Mouse (Mus musculus) cerebellum, postnatal 14 days (tissue): ENCODE data around the gene Nip7.
"Not testable (repeated sequence)": the region's sequence is repeated elsewhere in the genome, so short reads cannot be mapped to it uniquely, and the experiment has no call there.

Experiments used
- DNase-seq, 2 experiments: peaks; one replicate each; pipeline ENCODE4 v3.0.0; 2021; ENCODE audit warnings: mixed read lengths in 2 of 2

The Nip7 gene

DNA sequence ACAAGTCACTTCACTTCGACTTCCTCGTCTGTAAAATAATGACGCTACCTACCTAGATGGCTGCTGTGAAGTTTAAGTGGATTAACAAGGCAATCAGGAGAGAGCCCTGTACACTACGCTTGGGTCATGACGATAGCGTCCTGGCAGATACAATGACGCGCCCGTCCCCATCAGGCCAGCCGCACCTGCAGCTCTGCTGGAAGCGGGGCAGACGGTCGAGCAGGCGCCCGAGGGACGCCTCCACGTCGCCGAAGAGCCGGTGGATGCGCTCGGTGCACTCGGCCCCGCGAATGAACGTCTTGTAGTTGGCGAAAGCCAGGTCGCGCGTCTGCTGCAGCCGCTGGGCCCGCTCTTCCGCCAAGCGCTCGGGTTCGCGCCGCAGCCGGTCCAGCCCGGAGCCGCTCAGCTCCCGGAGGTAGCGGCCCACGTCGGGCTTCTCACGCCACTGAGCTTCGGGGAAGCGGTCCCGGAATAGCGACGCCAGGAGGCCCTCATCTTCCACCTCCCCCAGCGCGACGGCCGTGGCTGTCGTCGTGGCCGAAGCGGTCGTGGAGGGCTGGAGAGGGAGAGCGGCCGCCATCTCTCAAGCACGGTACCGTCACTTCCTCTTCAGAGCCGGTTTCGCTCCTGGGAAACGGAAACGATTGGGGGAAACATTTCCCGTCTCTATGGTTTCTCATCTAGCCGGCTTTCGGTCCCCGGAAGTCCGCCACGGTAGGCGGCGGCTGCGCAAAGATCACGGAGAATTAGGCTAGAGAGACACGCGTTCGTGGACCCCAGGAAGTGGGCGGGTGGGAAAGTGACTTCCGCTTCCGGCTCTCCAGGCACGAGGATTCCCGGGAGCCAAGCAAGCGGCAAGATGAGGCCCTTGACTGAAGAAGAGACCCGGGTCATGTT lies at the start of gene Nip7, which contains the start of gene Cog8:
Gene Nip7 (plus strand): TSS at position 802 of the 897 bp plus-strand sequence.
Gene Cog8 (minus strand): TSS at position 614 of the 897 bp plus-strand sequence.
- peak; percentile 95 to 96 for DNase-seq

DNA sequence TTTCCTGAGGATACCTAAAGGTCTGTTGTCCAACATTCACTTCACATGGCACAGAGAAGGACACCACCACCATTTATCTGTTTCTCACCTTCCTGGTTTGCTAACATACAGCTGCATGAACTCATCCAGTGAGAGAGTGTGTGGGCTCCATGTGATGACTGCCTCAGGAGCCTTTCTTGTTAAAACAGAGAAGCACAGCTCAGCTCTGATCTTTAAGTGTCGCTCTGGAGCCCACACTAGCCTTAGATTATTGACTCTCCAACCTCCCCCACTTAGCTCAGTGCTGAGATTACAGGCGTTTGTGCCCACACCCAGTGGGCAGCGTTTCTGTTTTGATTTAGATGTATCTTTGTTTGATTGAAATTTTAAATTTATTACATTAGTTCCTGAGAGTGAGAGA lies 48.9 kb upstream of the Nip7 start:
- no peak for DNase-seq

DNA sequence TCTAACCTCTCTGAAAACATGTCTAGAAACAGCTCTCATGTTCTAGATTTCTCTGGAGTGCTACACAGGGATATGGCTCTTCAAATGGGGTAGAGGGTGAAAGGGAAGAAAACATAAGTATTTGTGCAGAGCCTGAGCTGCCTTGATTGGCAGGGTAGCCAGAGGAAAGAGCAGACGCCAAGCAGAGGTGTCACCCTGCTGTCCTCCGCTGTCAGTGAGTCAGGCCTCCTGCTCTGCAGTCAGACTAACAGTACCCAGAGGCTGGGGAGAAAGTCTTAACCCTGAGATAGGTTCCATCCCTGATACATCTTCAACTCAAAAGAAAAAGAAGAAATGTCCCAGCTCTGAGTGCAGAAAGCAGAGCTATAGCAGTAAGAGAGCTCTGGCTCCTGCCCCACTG lies 44.0 kb upstream of the Nip7 start:
- no peak for DNase-seq

DNA sequence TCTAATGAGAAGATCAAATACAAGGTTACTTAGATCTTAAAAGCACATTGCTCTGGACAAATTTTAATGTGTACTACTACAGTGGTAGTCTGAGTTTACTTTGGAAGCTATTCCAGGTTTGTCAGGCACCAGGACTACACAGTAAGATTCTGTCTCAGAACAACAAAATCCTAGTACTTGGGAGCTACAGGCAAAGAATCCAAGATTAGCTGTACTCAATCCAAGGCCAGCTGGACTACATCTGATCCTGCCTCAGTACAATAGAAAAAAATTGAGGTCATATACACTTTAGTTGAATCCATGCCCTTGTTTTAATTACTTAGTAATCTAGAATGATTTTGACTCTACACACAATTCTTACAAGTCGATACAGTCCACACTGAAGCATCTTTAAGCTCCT lies 41.8 kb upstream of the Nip7 start:
- DNase-seq, result no peak

DNA sequence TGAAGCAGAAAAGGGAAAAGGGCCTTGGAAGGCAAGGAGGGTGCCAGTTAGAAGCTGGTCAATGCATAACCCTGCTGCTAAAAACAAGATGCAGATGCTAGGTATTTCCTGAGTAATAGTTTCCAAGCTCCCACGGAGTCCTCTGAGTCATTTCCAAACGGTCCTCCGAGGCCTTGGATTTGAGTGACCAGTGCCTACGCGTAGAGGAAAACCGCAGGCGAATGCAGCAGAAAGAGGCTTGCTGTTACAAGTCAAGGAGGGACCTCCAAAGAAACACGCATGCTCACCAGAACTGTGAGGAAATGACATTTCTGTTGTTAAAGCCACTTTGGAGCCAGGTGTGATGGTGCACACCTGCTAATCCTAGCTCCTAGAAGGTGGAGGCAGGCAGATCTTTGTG lies 33.2 kb upstream of the Nip7 start:
- no peak for DNase-seq

DNA sequence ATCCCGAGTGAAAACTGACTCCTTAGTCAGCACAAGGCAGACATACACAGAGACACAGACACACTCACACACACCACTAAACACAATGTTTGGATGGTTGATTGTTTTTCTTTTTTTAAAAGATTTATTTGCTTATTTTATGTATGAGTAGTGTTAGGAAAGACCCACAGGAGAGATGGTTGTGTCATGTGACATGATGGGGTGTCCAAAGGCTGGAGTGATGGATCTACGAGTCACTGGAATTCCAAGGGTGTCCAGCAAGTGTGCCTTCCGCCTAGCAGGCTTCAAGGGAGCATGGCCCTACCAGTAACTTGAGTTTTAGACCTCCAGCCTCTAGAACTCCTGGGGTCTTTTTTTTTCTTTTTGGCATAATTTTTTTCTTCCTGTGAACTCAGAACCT lies 27.4 kb upstream of the Nip7 start:
- no peak for DNase-seq

DNA sequence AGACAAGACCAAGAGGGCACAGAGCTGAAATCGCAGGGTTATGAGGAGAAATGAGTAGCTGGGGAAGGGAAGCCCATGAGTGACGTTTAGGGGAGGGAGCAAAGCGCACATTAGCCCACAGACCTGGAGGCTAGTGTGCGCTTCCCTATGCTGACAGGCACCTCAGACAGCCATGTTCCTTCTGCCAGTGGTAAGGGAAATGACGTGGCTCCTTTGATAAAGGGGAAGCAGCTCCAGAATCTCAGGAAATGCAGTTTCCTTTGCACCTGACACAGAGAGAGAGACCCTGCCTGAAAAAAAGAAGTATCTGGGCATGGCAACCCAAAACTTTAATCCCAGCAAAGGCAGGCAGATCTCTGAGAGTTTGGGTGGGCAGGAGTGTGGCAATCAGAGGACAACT lies 26.6 kb upstream of the Nip7 start:
- no peak for DNase-seq

DNA sequence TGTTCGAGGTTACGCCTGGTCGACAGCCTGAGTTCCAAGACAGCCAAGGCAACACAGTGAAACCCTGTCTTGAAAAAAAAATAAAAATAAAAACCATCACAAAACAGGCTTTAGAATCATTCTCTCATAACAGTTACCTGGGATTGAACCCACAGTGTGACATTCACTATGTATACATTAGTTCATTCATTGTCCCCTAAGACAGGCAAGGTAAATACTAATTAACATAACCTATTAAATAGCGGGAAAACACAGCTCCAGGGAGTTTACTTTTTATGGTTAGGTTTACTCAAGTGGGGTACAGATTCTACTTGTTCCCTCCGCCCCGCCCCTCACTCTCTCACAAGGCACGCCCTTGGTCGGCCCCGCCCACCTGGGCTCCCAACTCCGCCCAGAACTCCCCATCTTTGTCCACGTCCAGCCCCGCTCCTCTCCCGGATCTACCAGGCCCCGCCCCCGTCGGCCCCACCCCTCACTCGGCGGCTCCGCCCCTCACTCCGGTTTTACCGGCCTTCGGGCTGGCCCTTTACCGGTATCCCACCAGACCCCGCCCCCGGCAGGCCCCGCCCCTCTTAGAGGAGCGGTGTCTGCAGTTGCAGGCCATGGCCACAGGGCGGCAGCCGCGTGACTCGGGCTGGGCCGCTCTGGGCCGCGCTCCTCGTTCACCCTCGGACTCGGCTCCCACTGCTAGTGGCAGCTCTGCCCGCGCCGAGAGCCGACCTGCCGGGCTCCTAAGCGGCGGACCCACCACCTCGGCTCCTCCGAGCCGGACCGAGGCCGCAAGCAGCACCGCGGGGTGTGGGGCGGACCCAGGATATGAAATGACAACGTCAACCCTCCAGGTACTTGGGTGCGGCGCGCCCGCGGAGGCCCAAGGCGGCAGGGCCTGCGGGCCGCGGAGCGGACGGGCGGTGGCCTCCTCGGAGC lies 25.8 kb upstream of the Nip7 start, which contains the start of gene Vps4a:
Gene Vps4a (plus strand): TSS at position 573 of the 927 bp plus-strand sequence.
- peak; percentile 98 for DNase-seq

DNA sequence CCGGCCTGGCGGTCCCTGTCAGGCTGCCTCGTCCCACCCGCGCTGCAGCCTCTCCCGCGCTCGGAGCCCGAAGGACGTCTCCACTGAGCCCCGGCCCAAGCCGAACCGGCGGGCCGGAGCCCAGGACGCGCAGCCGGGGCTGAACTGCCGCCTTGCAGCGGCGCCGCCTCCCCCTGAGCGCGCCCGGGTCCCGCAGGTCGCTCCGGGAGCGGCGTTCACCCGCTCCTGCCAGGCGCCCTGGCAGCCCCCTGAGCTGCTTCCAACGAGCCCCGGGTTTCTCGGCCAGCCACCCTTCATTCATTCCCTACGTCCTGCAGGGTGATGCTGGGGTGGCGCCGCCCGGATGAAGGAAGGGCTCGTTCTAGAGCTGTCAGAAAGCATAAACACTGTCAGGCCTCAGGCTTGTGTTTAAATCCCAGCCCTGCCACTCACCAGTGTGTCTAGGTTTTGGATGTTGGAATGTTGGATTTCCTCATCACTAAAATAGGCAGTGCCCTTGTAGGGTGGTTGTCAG lies 25.0 kb upstream of the Nip7 start:
- DNase-seq, result peak in 1 of 2 experiments; percentile 35

DNA sequence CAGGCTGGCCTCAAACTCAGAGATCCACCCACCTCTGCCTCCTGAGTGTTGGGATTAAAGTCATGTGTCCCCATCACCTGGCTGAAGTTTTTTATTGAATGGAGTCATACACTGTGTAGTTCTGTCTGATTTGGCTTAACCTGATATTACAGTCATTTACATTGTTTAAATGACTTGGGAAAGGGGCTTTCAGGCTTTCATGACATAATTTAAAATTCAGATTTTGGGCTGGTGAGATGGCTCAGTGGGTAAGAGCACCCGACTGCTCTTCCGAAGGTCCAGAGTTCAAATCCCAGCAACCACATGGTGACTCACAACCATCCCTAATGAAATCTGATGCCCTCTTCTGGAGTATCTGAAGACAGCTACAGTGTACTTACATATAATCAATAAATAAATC lies 23.1 kb upstream of the Nip7 start:
- DNase-seq, result not testable (repeated sequence)

DNA sequence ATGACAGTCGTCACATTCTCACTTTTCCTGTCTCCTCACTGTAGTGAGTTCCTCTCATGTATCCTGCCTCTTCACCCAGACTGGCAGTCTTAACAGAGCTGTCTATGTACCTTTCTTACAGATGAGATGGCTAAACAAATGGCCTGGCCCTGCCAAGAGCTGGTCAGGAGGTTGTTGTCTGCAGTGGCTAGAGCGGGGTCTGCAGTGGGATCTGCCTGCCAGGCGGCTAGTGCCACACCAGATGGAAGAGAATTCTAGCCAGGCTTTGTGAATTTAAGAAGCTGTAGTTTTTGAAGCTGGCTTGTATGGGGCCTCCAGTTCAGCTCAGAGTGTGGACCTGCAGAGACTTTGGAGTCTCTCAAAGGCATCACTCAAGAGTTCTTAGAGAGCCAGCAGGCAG lies 21.0 kb upstream of the Nip7 start:
- DNase-seq, result peak; percentile 38 to 45

DNA sequence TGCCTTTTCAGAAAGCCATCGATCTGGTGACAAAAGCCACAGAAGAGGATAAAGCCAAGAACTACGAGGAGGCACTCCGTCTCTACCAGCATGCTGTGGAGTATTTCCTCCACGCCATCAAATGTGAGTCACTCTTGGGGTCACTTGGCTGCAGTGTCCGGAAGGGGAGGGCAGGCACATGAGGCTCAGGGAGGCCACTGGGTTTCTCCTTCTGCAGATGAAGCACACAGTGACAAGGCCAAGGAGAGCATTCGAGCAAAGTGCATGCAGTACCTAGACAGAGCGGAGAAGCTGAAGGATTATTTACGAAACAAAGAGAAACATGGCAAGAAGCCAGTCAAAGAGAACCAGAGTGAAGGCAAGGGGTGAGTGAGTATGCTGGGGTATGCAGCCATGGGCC lies 20.1 kb upstream of the Nip7 start:
- DNase-seq, result no peak

DNA sequence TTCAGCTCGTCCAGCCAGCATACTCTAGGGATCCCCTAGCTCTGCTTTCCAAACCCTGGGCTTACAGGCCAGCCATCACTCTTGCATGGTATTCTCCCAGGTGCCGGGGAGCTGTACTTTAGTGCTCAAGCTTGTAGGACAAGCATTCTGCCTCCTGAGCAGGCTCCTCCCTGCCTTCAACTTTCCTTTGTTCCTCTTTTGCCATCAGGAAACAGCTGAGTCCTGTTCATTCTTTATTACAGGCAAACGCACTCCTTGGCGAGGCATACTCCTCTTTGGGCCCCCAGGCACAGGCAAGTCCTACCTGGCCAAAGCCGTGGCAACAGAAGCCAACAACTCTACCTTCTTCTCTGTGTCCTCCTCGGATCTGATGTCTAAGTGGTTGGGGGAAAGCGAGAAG lies 16.0 kb upstream of the Nip7 start:
- no peak for DNase-seq

DNA sequence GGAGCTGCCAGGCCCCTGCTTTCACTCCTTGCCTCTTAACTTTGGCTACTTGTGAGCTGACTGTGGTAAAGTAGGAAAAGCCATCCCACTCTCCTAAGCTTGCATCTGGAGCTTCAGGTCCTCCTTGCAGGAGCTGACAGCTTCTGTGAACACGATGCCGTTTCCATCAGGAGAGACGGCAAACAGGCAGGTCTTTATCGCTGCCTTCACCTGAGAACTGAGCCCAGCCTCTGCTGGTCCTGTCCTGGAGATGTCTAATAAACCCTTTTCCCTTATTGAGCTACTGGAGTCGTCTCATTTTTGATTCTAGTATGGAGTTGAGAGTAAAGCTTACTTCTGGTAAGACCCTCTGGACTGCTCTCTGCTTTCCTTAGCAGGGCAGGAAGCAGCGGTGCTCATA lies 11.2 kb upstream of the Nip7 start:
- no peak for DNase-seq

DNA sequence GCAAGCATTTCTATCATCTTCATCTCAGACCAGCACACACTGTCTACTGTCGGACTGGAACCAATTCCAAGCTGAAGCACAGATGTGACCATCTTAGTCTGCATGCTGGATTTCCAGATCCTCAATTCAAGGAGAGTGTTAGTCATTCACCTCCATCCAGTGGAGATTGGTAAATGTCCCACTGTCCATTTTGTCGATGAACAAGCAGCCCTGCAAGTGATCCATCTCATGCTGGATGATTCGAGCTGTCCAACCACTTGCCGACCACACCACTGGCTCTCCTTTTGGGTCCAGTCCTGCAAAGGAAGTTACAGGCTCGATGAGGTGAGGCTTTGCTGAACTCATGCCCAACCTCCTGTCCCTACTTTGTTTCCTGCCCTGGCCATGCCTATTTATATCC lies 9.7 kb upstream of the Nip7 start:
- DNase-seq, result no peak

DNA sequence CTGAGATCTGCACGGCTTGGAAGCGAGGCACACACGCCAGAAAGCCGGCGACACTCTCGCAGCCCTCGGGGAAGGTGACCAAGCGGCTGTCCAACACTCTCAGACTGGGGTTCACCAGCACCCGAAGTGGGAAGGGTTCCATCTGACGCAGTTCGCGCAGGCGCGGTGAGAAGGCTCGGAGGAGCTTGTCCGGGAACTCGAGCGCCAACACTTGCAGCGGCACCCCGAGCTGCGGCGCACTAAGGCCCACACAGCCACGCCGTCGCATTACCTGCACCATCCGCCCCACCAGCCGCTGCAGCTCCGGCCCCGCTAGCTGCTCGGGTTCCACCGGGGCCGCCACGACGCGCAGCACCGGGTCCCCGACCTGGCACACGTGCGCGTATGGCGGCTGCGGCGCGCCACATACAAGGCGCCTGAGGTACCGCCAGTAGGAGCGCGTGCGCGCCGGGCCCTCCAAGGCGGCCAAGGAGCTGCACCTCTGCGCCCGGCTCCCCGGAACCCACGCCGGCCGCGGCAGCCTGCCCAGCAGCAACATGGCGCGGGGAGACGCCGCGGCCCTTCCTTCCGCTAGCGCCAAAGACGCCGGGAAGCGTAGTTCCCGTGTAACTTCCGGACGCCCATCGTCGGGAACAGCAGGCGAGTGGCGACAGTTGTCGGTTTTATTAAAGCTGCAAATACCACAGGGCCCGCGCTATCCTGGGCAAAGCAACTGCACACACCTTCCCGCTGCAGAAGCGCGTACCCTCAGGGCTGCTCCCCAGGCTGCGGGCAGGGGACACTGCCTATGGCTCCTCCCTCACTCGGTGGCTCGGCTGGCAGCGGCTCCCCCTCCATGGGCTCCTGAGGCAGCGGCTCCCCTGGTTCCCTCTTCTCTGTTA lies 8.4 kb upstream of the Nip7 start, which contains the start of gene Pdf:
Gene Pdf (minus strand): TSS at position 554 of the 881 bp plus-strand sequence.
- peak; percentile 85 to 87 for DNase-seq

DNA sequence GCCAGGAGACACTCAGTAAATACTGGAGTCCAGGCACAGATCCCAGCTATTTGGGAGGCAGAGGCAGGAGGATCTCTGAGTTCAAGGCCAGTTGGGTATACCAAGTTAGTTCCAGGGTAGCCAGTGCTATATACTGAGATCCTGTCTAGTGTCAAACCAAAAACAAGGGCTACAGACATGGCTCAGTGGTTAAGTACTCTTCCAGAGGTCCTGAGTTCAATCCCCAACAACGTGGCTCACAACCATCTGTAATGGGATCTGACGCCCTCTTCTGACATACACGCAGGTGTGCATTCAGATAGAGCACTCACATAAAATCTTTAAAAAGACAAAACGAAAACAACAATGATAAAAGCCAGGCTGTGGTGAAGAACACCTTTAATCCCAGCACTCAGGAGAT lies 7.2 kb upstream of the Nip7 start:
- no peak for DNase-seq

DNA sequence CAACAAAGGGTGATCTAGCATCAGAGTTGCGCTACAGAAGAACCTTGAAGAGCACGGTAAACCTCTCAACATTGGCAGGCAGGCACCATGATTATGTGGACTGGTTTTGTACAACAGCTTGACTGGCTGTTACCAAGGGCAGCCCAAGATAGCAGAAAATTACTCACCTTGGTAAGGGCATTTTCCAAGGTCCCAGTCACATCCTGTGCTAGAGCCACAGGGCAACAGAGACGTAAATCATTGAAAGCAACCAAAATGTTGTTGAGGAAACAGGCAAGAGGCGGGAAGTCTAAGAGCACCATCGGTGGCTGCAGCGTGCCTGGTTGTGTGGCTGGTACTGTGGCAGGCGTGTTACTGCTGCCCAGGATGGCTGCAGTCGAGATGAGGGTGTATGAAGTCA lies 4.6 kb upstream of the Nip7 start:
- no peak for DNase-seq

DNA sequence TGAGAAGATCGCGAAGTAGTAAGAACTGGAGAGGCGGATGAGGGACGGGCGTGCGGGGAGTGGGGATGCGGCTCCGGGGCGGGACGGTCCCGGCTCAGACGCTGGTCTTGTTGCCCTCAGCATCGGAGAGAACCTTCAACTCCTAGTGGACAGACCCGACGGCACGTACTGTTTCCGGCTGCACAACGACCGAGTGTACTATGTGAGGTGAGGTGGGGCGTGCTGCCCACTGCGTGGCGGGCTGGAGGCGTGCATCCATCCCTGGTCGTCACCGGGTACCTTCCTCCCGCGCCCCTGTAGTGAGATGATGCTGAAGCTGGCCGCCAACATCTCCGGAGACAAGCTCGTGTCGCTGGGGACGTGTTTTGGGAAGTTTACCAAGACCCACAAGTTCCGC lies 294 bp downstream of the Nip7 start:
- DNase-seq, result peak in 1 of 2 experiments; percentile 59

DNA sequence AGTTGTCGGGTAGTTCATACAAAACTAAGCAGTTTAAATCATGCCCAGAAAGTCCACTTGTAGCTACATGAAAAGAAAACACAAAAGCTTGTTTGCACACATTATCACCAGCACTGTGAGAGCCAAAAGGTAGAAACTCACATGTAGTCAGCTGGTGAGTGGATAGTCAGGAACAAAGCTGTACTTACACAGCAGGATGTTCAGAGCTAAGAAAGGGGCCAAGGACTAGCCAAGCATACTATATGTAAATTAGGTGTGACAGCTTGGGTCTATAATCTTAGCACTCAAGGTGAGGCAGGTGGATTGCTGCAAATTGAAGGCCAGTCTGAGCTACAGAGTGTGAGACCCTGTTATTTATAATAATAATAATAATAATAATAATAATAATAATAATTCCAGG lies 5.9 kb downstream of the Nip7 start:
- DNase-seq, result no peak

DNA sequence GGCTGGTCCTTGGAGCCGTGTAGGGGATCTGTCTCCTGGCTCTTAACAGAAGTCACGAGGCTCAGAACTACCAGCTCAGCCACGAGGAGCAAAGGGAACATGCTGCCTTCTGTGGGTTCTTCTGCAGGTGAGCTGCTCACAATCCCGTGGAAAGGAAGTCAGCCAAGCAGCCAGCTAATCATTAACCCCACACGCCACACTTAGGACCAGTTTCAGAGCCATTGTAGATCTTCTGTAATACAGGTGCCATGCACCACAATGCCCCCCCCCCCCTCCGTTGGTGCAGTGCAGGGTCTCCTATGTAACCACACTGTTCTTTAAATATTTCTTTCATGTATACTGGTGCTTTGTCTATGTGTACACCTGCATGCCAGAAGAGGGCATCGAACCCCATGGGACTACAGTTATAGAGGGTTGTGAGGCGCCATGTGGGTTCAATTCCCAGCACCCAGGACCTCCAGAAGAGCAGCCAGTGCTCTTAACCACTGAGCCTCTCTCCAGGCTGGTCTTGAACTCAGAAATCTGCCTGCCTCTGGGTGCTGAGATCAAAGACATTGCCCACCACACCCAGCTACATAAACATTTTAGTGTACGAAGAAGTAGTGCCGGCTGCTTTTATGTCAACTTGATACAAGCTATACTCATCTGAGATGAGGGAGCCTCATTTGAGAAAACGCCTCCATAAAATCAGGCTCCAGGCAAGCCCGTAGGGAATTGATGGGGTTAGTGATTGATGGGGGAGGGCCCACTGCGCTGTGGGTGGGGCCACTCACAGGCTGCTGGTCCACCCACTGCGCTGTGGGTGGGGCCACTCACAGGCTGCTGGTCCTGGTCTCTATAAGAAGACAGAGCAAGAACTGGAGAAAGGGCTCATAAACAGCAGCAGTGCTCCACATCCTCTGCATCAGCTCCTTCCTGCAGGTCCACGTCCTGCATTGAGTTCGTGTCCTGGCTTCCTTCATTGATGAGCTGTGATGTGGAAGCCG lies 9.1 kb downstream of the Nip7 start, which contains the start of gene Tmed6:
Gene Tmed6 (minus strand): TSS at position 134 of the 986 bp plus-strand sequence.
- no peak for DNase-seq
